In the genomic region with DNA sequence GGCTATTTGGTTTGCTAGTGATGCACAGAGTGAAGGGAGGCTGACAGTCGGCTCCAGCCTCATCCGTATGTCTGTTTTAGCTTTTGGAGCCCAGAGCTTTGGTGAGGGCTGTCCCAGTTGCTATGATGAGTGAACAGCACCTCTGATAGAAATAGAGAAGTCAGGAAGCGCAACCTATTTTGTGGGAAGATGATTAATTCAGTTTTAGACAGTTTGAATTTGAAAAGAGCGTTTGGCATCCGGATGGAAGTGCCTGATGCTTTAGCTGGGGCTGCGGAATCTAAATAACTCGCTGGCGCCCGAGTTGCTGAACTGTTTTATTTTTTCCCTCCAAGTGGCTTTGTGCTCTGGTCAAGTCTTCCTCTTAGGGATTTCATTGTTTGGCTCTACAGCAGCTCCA, we compare ENCODE assay signal across 15 mouse cellular contexts.
"Had no signal": no experiment of that assay in that cellular context is flagged by ENCODE, and none has a peak within 500 bp of the region (broad histone marks: within the 10 kb centered on the region; RNA-seq: fewer than 3 reads in every experiment).

No protein-coding gene starts in this region.

- H3K9me3 ChIP-seq: limb, embryonic 15.5 days; midbrain, embryonic 15.5 days; neural tube, embryonic 12.5 days; stomach, embryonic 15.5 days had no signal

- H3K4me3 ChIP-seq: left cerebral cortex, adult 2 months; limb, embryonic 15.5 days; liver, embryonic 12.5 days; megakaryocyte, embryonic 14.5 days; midbrain, embryonic 15.5 days; neural tube, embryonic 12.5 days; stomach, embryonic 15.5 days had no signal

- DNase-seq: kidney, adult 18-20 months; kidney, postnatal 10 days; kidney, postnatal 4 days; lung, embryonic 14.5 days; lung, postnatal 14 days; thymus, postnatal 4 days had no signal

- H3K27me3 ChIP-seq: limb, embryonic 15.5 days; liver, embryonic 12.5 days; megakaryocyte, embryonic 14.5 days; midbrain, embryonic 15.5 days; neural tube, embryonic 12.5 days; stomach, embryonic 15.5 days had no signal

- H3K36me3 ChIP-seq: limb, embryonic 15.5 days; liver, embryonic 12.5 days; midbrain, embryonic 15.5 days; neural tube, embryonic 12.5 days; stomach, embryonic 15.5 days had no signal

- H3K4me1 ChIP-seq: limb, embryonic 15.5 days; liver, embryonic 12.5 days; megakaryocyte, embryonic 14.5 days; midbrain, embryonic 15.5 days; neural tube, embryonic 12.5 days; stomach, embryonic 15.5 days had no signal

- H3K27ac ChIP-seq: left cerebral cortex, adult 2 months; limb, embryonic 15.5 days; liver, embryonic 12.5 days; macrophage; midbrain, embryonic 15.5 days; neural tube, embryonic 12.5 days; stomach, embryonic 15.5 days had no signal

- H3K4me2 ChIP-seq: limb, embryonic 15.5 days; liver, embryonic 12.5 days; lung, embryonic 14.5 days; midbrain, embryonic 11.5 days; midbrain, embryonic 15.5 days; neural tube, embryonic 12.5 days; stomach, embryonic 15.5 days had no signal

- ATAC-seq: liver, embryonic 12.5 days; midbrain, embryonic 15.5 days had no signal

- H3K9ac ChIP-seq: limb, embryonic 15.5 days; liver, embryonic 12.5 days; lung, embryonic 14.5 days; midbrain, embryonic 15.5 days; neural tube, embryonic 12.5 days; stomach, embryonic 15.5 days had no signal
